Mouse (Mus musculus): Measurements from ENCODE around the gene 9130023H24Rik. TPM values are rescaled to one million over a fixed set of nuclear protein-coding genes. Genes with fewer than 3 reads are reported as not detected.

The 9130023H24Rik gene
- total RNA-seq, 2 experiments from 2014 or later, result 2.9 to 4.2 TPM

GRCm38 (mm10) chr7:128205695-128206094 lies 32.1 kb downstream of the 9130023H24Rik start:
- intact Hi-C loops (cut with DNase I), result loop anchor here (5.0 to 10.0 kb wide), 2 partner anchors 213 to 411 kb away; partner anchors contain the start of gene Pycard
- peak; percentile 10 to 29 for DNase-seq

DNA sequence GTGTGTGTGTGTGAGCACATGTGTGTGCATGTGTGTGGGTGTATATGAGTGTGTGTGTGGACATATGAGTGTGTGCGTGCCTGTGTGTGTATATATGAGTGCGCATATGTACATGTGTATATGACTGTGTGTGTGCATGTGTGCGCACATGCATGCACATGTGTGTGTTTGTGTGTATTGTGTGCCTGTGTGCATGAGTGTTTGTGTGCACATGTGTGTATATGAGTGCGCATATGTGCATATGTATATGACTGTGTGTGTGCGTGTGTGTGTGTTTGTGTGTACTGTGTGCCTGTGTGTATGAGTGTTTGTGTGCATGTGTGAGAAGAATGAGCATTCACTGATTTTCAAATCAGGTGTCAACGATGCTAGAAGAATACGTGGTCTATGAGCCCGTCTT lies 33.7 kb downstream of the 9130023H24Rik start:
- intact Hi-C loops (cut with DNase I), result loop anchor here (10.0 kb wide), 1 partner anchor 409 kb away; no protein-coding TSS in a partner anchor
- DNase-seq, result no peak

- DNase-seq, result no peak
- intact Hi-C loops (cut with DNase I), result loop anchor here (10.0 kb wide), 1 partner anchor 408 kb away; no protein-coding TSS in a partner anchor
Measured at GRCm38 (mm10) chr7:128203071-128203470, 34.8 kb downstream of the 9130023H24Rik start.

DNA sequence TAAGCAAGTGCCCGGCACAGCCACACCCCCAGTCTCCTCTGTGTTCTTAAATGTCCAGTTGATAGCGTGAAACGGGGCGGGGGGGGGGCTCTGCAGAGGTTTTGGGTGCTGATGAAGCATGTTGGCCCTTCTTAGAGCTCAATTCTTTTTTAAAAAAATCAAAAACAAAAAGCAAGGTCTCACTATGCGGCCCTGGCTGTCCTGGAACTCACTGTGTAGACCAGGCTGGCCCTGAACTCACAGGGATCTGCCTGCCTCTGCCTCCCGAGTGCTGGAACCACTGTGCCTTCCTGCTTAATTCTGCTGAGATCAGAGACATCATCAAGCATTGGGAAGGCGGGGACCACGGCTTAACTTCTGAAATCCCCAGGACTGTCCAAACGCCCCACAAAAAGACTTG lies 36.2 kb downstream of the 9130023H24Rik start:
- intact Hi-C loops (cut with DNase I), result loop anchor here (10.0 kb wide), 1 partner anchor 407 kb away; no protein-coding TSS in a partner anchor
- no peak for DNase-seq

Other genes starting within 250 kb of the 9130023H24Rik start
- 1 to 10 TPM; 7.7 to 9.8 TPM for gene Pycard, start 244.2 kb downstream of the 9130023H24Rik start, total RNA-seq (2021)
- 100 to 1,000 TPM; 286 to 346 TPM for gene Trim72, start 234.1 kb downstream of the 9130023H24Rik start, total RNA-seq (2021)
- 1 to 10 TPM; 7.1 to 7.3 TPM for gene Itgam, start 175.4 kb downstream of the 9130023H24Rik start, total RNA-seq (2021)
- gene Gm49368, start 175.3 kb downstream of the 9130023H24Rik start, total RNA-seq (2021), result not detected
- under 1 TPM; 0.11 to 0.39 TPM for gene Itgax, start 108.5 kb downstream of the 9130023H24Rik start, total RNA-seq (2021)
- 1 to 10 TPM in 1 of 2 experiments, under 1 TPM in 1; 0.36 to 1.2 TPM for gene Itgad, start 83.7 kb downstream of the 9130023H24Rik start, total RNA-seq (2021)
- 1,000 to 10,000 TPM; 2,318 to 2,864 TPM for gene Cox6a2, start 31.6 kb downstream of the 9130023H24Rik start, total RNA-seq (2021)
- 1 to 10 TPM; 7.4 to 8.4 TPM for gene Armc5, start 689 bp downstream of the 9130023H24Rik start, total RNA-seq (2021)
- gene Tgfb1i1, start 8.8 kb upstream of the 9130023H24Rik start, total RNA-seq (2021), result 10 to 100 TPM; 17.4 to 20.8 TPM
- gene Slc5a2, start 27.6 kb upstream of the 9130023H24Rik start, total RNA-seq (2021), result not detected
- gene BC017158, start 60.1 kb upstream of the 9130023H24Rik start, total RNA-seq (2021), result 1 to 10 TPM; 5.2 to 6.3 TPM
- 10 to 100 TPM in 1 of 2 experiments, 1 to 10 TPM in 1; 9.5 to 12.1 TPM for gene Rgs10, start 180.7 kb upstream of the 9130023H24Rik start, total RNA-seq (2021)
- gene Tial1, start 223.7 kb upstream of the 9130023H24Rik start, total RNA-seq (2021), result 10 to 100 TPM; 40.6 to 41.7 TPM